Mouse (Mus musculus) layer of hippocampus, adult 8-10 months (tissue): ENCODE measurements at regions not wholly inside any gene's neighbourhood (a gene's known extent, or its start where the extent isn't known, plus 50 kb on each side); places are given as distances from the start of the nearest gene placed in this dataset.

Experiments used
- DNase-seq, 2 experiments: peaks; one replicate each; pipeline ENCODE4 v3.0.0; 2022; ENCODE audit warnings: low spot score in 2 of 2

- no peak for DNase-seq
These were observed 141.1 kb upstream of the Pdgfd start for GRCm38 (mm10) chr9:6027272-6027671.

- no peak for DNase-seq
These were observed 102.0 kb upstream of the Pdgfd start for GRCm38 (mm10) chr9:6066419-6066818.

- DNase-seq, result no peak
These were observed 100.9 kb upstream of the Pdgfd start for GRCm38 (mm10) chr9:6067460-6067859.

- DNase-seq, result no peak
These were observed 87.1 kb upstream of the Pdgfd start for GRCm38 (mm10) chr9:6081271-6081670.

GRCm38 (mm10) chr9:6089913-6090312 is 78.5 kb upstream of the Pdgfd start:
- DNase-seq, result no peak

GRCm38 (mm10) chr9:6090747-6091146 is 77.6 kb upstream of the Pdgfd start:
- no peak for DNase-seq

- DNase-seq, result peak in 1 of 2 experiments; percentile 3
These were observed 60.3 kb upstream of the Pdgfd start for GRCm38 (mm10) chr9:6108093-6108492.
